Mouse (Mus musculus): ENCODE data around the gene Myod1. TPM values are rescaled to one million over a fixed set of nuclear protein-coding genes. Genes with fewer than 3 reads are reported as not detected.

Myod1 gene
- polyA plus RNA-seq, 1 experiment from 2014 or later = 0.09 TPM

GRCm38 (mm10) chr7:46348813-46349212 is 27.5 kb upstream of the Myod1 start:
- H3K27me3 ChIP-seq (ENCODE audit: insufficient read depth, low read length) = peaks cover 28% of the 10 kb centered on the region
- H3K9me3 ChIP-seq (ENCODE audit: low read depth, low read length) = no peaks in the 10 kb centered on the region
- no peak overlapping the region for H3K4me3 ChIP-seq (ENCODE audit: low read depth, low read length)
- ATAC-seq (ENCODE audit: insufficient read depth) (no peak), DNase-seq (peak; percentile 8)
- H3K36me3 ChIP-seq (ENCODE audit: insufficient read depth) = no peaks in the 10 kb centered on the region
- H3K4me2 ChIP-seq = no peak overlapping the region
- 3% methylated on average over 36 of the region's 36 CpGs for WGBS
- H3K4me1 ChIP-seq (ENCODE audit: insufficient read depth) = no peaks in the 10 kb centered on the region
- no peak for TF ChIP-seq CTCF (IDR thresholded peaks at IDR 0.05; ENCODE audit: low read depth)
- H3K9ac ChIP-seq = no peak overlapping the region
- no peak overlapping the region for H3K27ac ChIP-seq (ENCODE audit: low read depth)

GRCm38 (mm10) chr7:46350119-46350702 is 26.1 kb upstream of the Myod1 start:
- DNase-seq (no peak), ATAC-seq (ENCODE audit: insufficient read depth) (no peak)
- peaks cover 28% of the 10 kb centered on the region for H3K27me3 ChIP-seq (ENCODE audit: insufficient read depth, low read length)
- no peak overlapping the region for H3K4me2 ChIP-seq
- no peak overlapping the region for H3K9ac ChIP-seq
- no peaks in the 10 kb centered on the region for H3K36me3 ChIP-seq (ENCODE audit: insufficient read depth)
- no peak overlapping the region for H3K4me3 ChIP-seq (ENCODE audit: low read depth, low read length)
- no peak overlapping the region for H3K27ac ChIP-seq (ENCODE audit: low read depth)
- WGBS = 41% methylated on average over 9 of the region's 9 CpGs
- H3K9me3 ChIP-seq (ENCODE audit: low read depth, low read length) = no peaks in the 10 kb centered on the region
- no peaks in the 10 kb centered on the region for H3K4me1 ChIP-seq (ENCODE audit: insufficient read depth)
- no peak for TF ChIP-seq CTCF (IDR thresholded peaks at IDR 0.05; ENCODE audit: low read depth)

- H3K4me2 ChIP-seq = no peak overlapping the region
- DNase-seq = no peak
- no peak overlapping the region for H3K9ac ChIP-seq
- no peak overlapping the region for H3K4me3 ChIP-seq (ENCODE audit: low read depth, low read length)
- WGBS = 65% methylated on average over 2 of the region's 2 CpGs
- H3K9me3 ChIP-seq (ENCODE audit: low read depth, low read length) = no peaks in the 10 kb centered on the region
- no peak for TF ChIP-seq CTCF (IDR thresholded peaks at IDR 0.05; ENCODE audit: low read depth)
- H3K27me3 ChIP-seq (ENCODE audit: insufficient read depth, low read length) = peaks cover 27% of the 10 kb centered on the region
- H3K27ac ChIP-seq (ENCODE audit: low read depth) = no peak overlapping the region
- ATAC-seq (ENCODE audit: insufficient read depth) = no peak
- no peaks in the 10 kb centered on the region for H3K4me1 ChIP-seq (ENCODE audit: insufficient read depth)
- no peaks in the 10 kb centered on the region for H3K36me3 ChIP-seq (ENCODE audit: insufficient read depth)
Measured at GRCm38 (mm10) chr7:46352748-46353147, 23.5 kb upstream of the Myod1 start.

GRCm38 (mm10) chr7:46353216-46353615 is 23.1 kb upstream of the Myod1 start:
- H3K9me3 ChIP-seq (ENCODE audit: low read depth, low read length) = no peaks in the 10 kb centered on the region
- H3K9ac ChIP-seq = no peak overlapping the region
- H3K27me3 ChIP-seq (ENCODE audit: insufficient read depth, low read length) = peaks cover 22% of the 10 kb centered on the region
- H3K27ac ChIP-seq (ENCODE audit: low read depth) = no peak overlapping the region
- WGBS = 39% methylated on average over 8 of the region's 8 CpGs
- no peak overlapping the region for H3K4me3 ChIP-seq (ENCODE audit: low read depth, low read length)
- no peak for DNase-seq
- no peaks in the 10 kb centered on the region for H3K4me1 ChIP-seq (ENCODE audit: insufficient read depth)
- no peaks in the 10 kb centered on the region for H3K36me3 ChIP-seq (ENCODE audit: insufficient read depth)
- no peak for ATAC-seq (ENCODE audit: insufficient read depth)
- no peak for TF ChIP-seq CTCF (IDR thresholded peaks at IDR 0.05; ENCODE audit: low read depth)
- H3K4me2 ChIP-seq = no peak overlapping the region

GRCm38 (mm10) chr7:46353875-46354274 is 22.4 kb upstream of the Myod1 start:
- Histone ChIP-seq H3K27me3 (ENCODE audit: insufficient read depth, low read length) (peaks cover 15% of the 10 kb centered on the region), H3K27ac (ENCODE audit: low read depth) (no peak overlapping the region), H3K4me2 (no peak overlapping the region), H3K9me3 (ENCODE audit: low read depth, low read length) (no peaks in the 10 kb centered on the region), H3K9ac (no peak overlapping the region), H3K4me1 (ENCODE audit: insufficient read depth) (no peaks in the 10 kb centered on the region), H3K4me3 (ENCODE audit: low read depth, low read length) (no peak overlapping the region), H3K36me3 (ENCODE audit: insufficient read depth) (no peaks in the 10 kb centered on the region)
- no peak for TF ChIP-seq CTCF (IDR thresholded peaks at IDR 0.05; ENCODE audit: low read depth)
- no peak for ATAC-seq (ENCODE audit: insufficient read depth)
- 23% methylated on average over 4 of the region's 4 CpGs for WGBS
- no peak for DNase-seq

- no peak overlapping the region for H3K27ac ChIP-seq (ENCODE audit: low read depth)
- H3K4me2 ChIP-seq = no peak overlapping the region
- DNase-seq (no peak), ATAC-seq (ENCODE audit: insufficient read depth) (no peak)
- H3K27me3 ChIP-seq (ENCODE audit: insufficient read depth, low read length) = no peaks in the 10 kb centered on the region
- TF ChIP-seq CTCF (IDR thresholded peaks at IDR 0.05; ENCODE audit: low read depth) = no peak
- no peaks in the 10 kb centered on the region for H3K36me3 ChIP-seq (ENCODE audit: insufficient read depth)
- no peaks in the 10 kb centered on the region for H3K9me3 ChIP-seq (ENCODE audit: low read depth, low read length)
- H3K9ac ChIP-seq = no peak overlapping the region
- no peak overlapping the region for H3K4me3 ChIP-seq (ENCODE audit: low read depth, low read length)
- no peaks in the 10 kb centered on the region for H3K4me1 ChIP-seq (ENCODE audit: insufficient read depth)
Measured at GRCm38 (mm10) chr7:46361776-46362175, 14.5 kb upstream of the Myod1 start.

GRCm38 (mm10) chr7:46364154-46364553 is 12.1 kb upstream of the Myod1 start:
- no peaks in the 10 kb centered on the region for H3K4me1 ChIP-seq (ENCODE audit: insufficient read depth)
- WGBS = 31% methylated on average over 5 of the region's 5 CpGs
- no peak overlapping the region for H3K4me3 ChIP-seq (ENCODE audit: low read depth, low read length)
- H3K9me3 ChIP-seq (ENCODE audit: low read depth, low read length) = no peaks in the 10 kb centered on the region
- H3K27me3 ChIP-seq (ENCODE audit: insufficient read depth, low read length) = no peaks in the 10 kb centered on the region
- no peak overlapping the region for H3K27ac ChIP-seq (ENCODE audit: low read depth)
- no peak overlapping the region for H3K9ac ChIP-seq
- no peak overlapping the region for H3K4me2 ChIP-seq
- H3K36me3 ChIP-seq (ENCODE audit: insufficient read depth) = no peaks in the 10 kb centered on the region
- DNase-seq (no peak), ATAC-seq (ENCODE audit: insufficient read depth) (no peak)
- TF ChIP-seq CTCF (IDR thresholded peaks at IDR 0.05; ENCODE audit: low read depth) = no peak

GRCm38 (mm10) chr7:46365810-46366209 is 10.5 kb upstream of the Myod1 start:
- TF ChIP-seq CTCF (IDR thresholded peaks at IDR 0.05; ENCODE audit: low read depth) = no peak
- H3K36me3 ChIP-seq (ENCODE audit: insufficient read depth) = no peaks in the 10 kb centered on the region
- H3K4me2 ChIP-seq = no peak overlapping the region
- no peaks in the 10 kb centered on the region for H3K9me3 ChIP-seq (ENCODE audit: low read depth, low read length)
- no peaks in the 10 kb centered on the region for H3K4me1 ChIP-seq (ENCODE audit: insufficient read depth)
- no peak overlapping the region for H3K9ac ChIP-seq
- WGBS = 78% methylated on average over 1 of the region's 1 CpGs
- no peak overlapping the region for H3K4me3 ChIP-seq (ENCODE audit: low read depth, low read length)
- no peak overlapping the region for H3K27ac ChIP-seq (ENCODE audit: low read depth)
- H3K27me3 ChIP-seq (ENCODE audit: insufficient read depth, low read length) = no peaks in the 10 kb centered on the region
- DNase-seq = no peak
- ATAC-seq (ENCODE audit: insufficient read depth) = no peak

Data from lung, embryonic 14.5 days (tissue).